Mouse (Mus musculus) limb, embryonic 12.5 days (tissue): ENCODE measurements at regions not wholly inside any gene's neighbourhood (a gene's known extent, or its start where the extent isn't known, plus 50 kb on each side); places are given as distances from the start of the nearest gene placed in this dataset.
A peak's percentile ranks its signal among the peaks of the same experiment; 100 is the strongest.
"Not testable (repeated sequence)": the region's sequence is repeated elsewhere in the genome, so short reads cannot be mapped to it uniquely, and the experiment has no call there.

ENCODE experiments used
- ATAC-seq: fragments of 200-750 bp; cut with Nextera tagmentation; 2 replicates; pipeline ENCODE4 v1.8.0; 2017; ENCODE audit warnings: low read depth, moderate TSS enrichment; ENCODE audit not compliant: insufficient number of reproducible peaks, insufficient read depth, low FRiP score, low TSS enrichment
- H3K27ac ChIP-seq: fragments of 300-500 bp; sonication (generic); 2 replicates; pipeline ENCODE4 v1.5.1; 2016; ENCODE audit warnings: mild to moderate bottlenecking, moderate library complexity
- H3K27me3 ChIP-seq: fragments of 300-500 bp; sonication (generic); 2 replicates; pipeline ENCODE4 v1.6.1; 2016; ENCODE audit warnings: mild to moderate bottlenecking, moderate library complexity
- H3K36me3 ChIP-seq: fragments of 300-500 bp; sonication (generic); 2 replicates; pipeline ENCODE4 v1.6.1; 2016; ENCODE audit warnings: mild to moderate bottlenecking, moderate library complexity
- H3K4me1 ChIP-seq: fragments of 300-500 bp; sonication (generic); replicated peaks from 2 replicates; pipeline ENCODE4 v1.6.1; 2016
- H3K4me2 ChIP-seq: fragments of 300-500 bp; sonication (generic); 2 replicates; pipeline ENCODE4 v1.6.1; 2016; ENCODE audit warnings: mild to moderate bottlenecking, moderate library complexity
- H3K4me3 ChIP-seq: fragments of 300-500 bp; sonication (generic); replicated peaks from 2 replicates; pipeline ENCODE4 v1.5.1; 2016; ENCODE audit warnings: mild to moderate bottlenecking
- H3K9ac ChIP-seq: fragments of 300-500 bp; sonication (generic); replicated peaks from 2 replicates; pipeline ENCODE4 v1.6.1; 2016; ENCODE audit warnings: mild to moderate bottlenecking, moderate library complexity
- H3K9me3 ChIP-seq: fragments of 300-500 bp; sonication (generic); 2 replicates; pipeline ENCODE4 v1.6.1; 2016; ENCODE audit warnings: mild to moderate bottlenecking, moderate library complexity
- WGBS: fragments of 180-500 bp; shearing (Covaris S2); methylation state at CpG from one replicate; pipeline ENCODE4 v1.1.7; 2016; 5-methylcytosine and 5-hydroxymethylcytosine counted together

- Histone ChIP-seq H3K9me3 (0 out of 2 replicates have a peak, but pooled peaks cover 4% of the 10 kb centered on the region), H3K4me2 (no peak overlapping the region), H3K4me3 (no peak overlapping the region), H3K27me3 (no peaks in the 10 kb centered on the region), H3K4me1 (peaks cover 18% of the 10 kb centered on the region), H3K9ac (no peak overlapping the region), H3K36me3 (no peaks in the 10 kb centered on the region), H3K27ac (no peak overlapping the region)
- 35% methylated on average over 2 of the region's 2 CpGs for WGBS
- ATAC-seq = peak; percentile 69; the same call in 1 of the 2 replicates
Observed at GRCm38 (mm10) chr11:25055698-25056097, 977.8 kb downstream of the Bcl11a start.

- Histone ChIP-seq H3K9ac (no peak overlapping the region), H3K27me3 (no peaks in the 10 kb centered on the region), H3K4me1 (peaks cover 18% of the 10 kb centered on the region), H3K27ac (peak overlapping the region; percentile 47), H3K4me3 (peak overlapping the region; percentile 13), H3K36me3 (no peaks in the 10 kb centered on the region), H3K4me2 (peak overlapping the region; percentile 36), H3K9me3 (0 out of 2 replicates have a peak, but pooled peaks cover 4% of the 10 kb centered on the region)
- under 1% methylated on average over 7 of the region's 7 CpGs for WGBS
- ATAC-seq = peak; percentile 76
Observed at GRCm38 (mm10) chr11:25057093-25057521, 979.3 kb downstream of the Bcl11a start.

- Histone ChIP-seq H3K4me1 (peaks cover 18% of the 10 kb centered on the region), H3K27me3 (no peaks in the 10 kb centered on the region), H3K9me3 (0 out of 2 replicates have a peak, but pooled peaks cover 4% of the 10 kb centered on the region), H3K27ac (peak overlapping the region; percentile 47), H3K36me3 (no peaks in the 10 kb centered on the region), H3K9ac (no peak overlapping the region), H3K4me3 (no peak overlapping the region; the same call in 1 of the 2 replicates), H3K4me2 (peak overlapping the region; percentile 36)
- no peak for ATAC-seq
- 6% methylated on average over 2 of the region's 2 CpGs for WGBS
Observed at GRCm38 (mm10) chr11:25057543-25057942, 979.7 kb downstream of the Bcl11a start.

GRCm38 (mm10) chr11:25063042-25063441, 985.2 kb downstream of the Bcl11a start:
- no peak overlapping the region for H3K4me3 ChIP-seq
- no peak overlapping the region for H3K9ac ChIP-seq

GRCm38 (mm10) chr11:25063978-25064377, 986.1 kb downstream of the Bcl11a start:
- Histone ChIP-seq H3K4me1 (no peaks in the 10 kb centered on the region; the same call in 1 of the 2 replicates), H3K9me3 (no peaks in the 10 kb centered on the region), H3K4me2 (no peak overlapping the region), H3K9ac (no peak overlapping the region), H3K36me3 (no peaks in the 10 kb centered on the region), H3K27me3 (no peaks in the 10 kb centered on the region), H3K4me3 (no peak overlapping the region), H3K27ac (no peak overlapping the region)
- ATAC-seq = no peak
- WGBS = 43% methylated on average over 2 of the region's 2 CpGs

More at GRCm38 (mm10) chr11:25063042-25063441, 985.2 kb downstream of the Bcl11a start:
- H3K27ac ChIP-seq = no peak overlapping the region
- no peak for ATAC-seq
- H3K27me3 ChIP-seq = no peaks in the 10 kb centered on the region
- no peaks in the 10 kb centered on the region for H3K9me3 ChIP-seq
- H3K4me1 ChIP-seq = no peaks in the 10 kb centered on the region; the same call in 1 of the 2 replicates
- WGBS = 53% methylated on average over 4 of the region's 4 CpGs
- H3K36me3 ChIP-seq = no peaks in the 10 kb centered on the region
- no peak overlapping the region for H3K4me2 ChIP-seq

GRCm38 (mm10) chr11:25099976-25100375, 1022.1 kb downstream of the Bcl11a start:
- H3K9ac ChIP-seq, H3K36me3 ChIP-seq, H3K4me2 ChIP-seq, ATAC-seq, H3K27me3 ChIP-seq, H3K9me3 ChIP-seq, H3K27ac ChIP-seq, H3K4me3 ChIP-seq: not testable (repeated sequence)
- WGBS = 96% methylated on average over 3 of the region's 3 CpGs
- H3K4me1 ChIP-seq = peaks cover 10% of the 10 kb centered on the region

- H3K36me3 ChIP-seq = no peaks in the 10 kb centered on the region
- no peak overlapping the region for H3K4me2 ChIP-seq
- H3K9me3 ChIP-seq = no peaks in the 10 kb centered on the region
- H3K4me1 ChIP-seq = peaks cover 10% of the 10 kb centered on the region
- no peak overlapping the region for H3K9ac ChIP-seq
- WGBS = 21% methylated on average over 8 of the region's 8 CpGs
- no peaks in the 10 kb centered on the region for H3K27me3 ChIP-seq
- H3K4me3 ChIP-seq = no peak overlapping the region
- peak; percentile 59; the same call in 1 of the 2 replicates for ATAC-seq
- no peak overlapping the region for H3K27ac ChIP-seq
Observed at GRCm38 (mm10) chr11:25104432-25104831, 1026.6 kb downstream of the Bcl11a start.

GRCm38 (mm10) chr11:25124458-25124857, 1046.6 kb downstream of the Bcl11a start:
- Histone ChIP-seq H3K27me3 (no peaks in the 10 kb centered on the region), H3K4me2 (no peak overlapping the region), H3K9ac (no peak overlapping the region), H3K27ac (no peak overlapping the region), H3K4me1 (no peaks in the 10 kb centered on the region), H3K36me3 (no peaks in the 10 kb centered on the region), H3K4me3 (no peak overlapping the region), H3K9me3 (no peaks in the 10 kb centered on the region)
- no peak for ATAC-seq
- WGBS = 52% methylated on average over 2 of the region's 2 CpGs

GRCm38 (mm10) chr11:25142226-25142625, 1064.4 kb downstream of the Bcl11a start:
- Histone ChIP-seq H3K4me1 (peaks cover 5% of the 10 kb centered on the region; the same call in 1 of the 2 replicates), H3K4me3 (no peak overlapping the region), H3K9me3 (no peaks in the 10 kb centered on the region), H3K9ac (no peak overlapping the region), H3K36me3 (no peaks in the 10 kb centered on the region), H3K27ac (no peak overlapping the region), H3K27me3 (no peaks in the 10 kb centered on the region), H3K4me2 (no peak overlapping the region)
- 58% methylated on average over 2 of the region's 2 CpGs for WGBS
- no peak for ATAC-seq

- no peak overlapping the region for H3K4me2 ChIP-seq
- no peaks in the 10 kb centered on the region for H3K27me3 ChIP-seq
- no peaks in the 10 kb centered on the region for H3K9me3 ChIP-seq
- no peak for ATAC-seq
- WGBS = 60% methylated on average over 4 of the region's 4 CpGs
- no peak overlapping the region for H3K27ac ChIP-seq
- H3K36me3 ChIP-seq = no peaks in the 10 kb centered on the region
- H3K4me3 ChIP-seq = no peak overlapping the region
- peaks cover 5% of the 10 kb centered on the region; the same call in 1 of the 2 replicates for H3K4me1 ChIP-seq
- no peak overlapping the region for H3K9ac ChIP-seq
Observed at GRCm38 (mm10) chr11:25142833-25143232, 1065.0 kb downstream of the Bcl11a start.

GRCm38 (mm10) chr11:25147287-25147686, 1063.3 kb downstream of the 5730522E02Rik start:
- Histone ChIP-seq H3K27me3 (no peaks in the 10 kb centered on the region), H3K4me3 (no peak overlapping the region), H3K4me1 (peaks cover 5% of the 10 kb centered on the region), H3K9me3 (no peaks in the 10 kb centered on the region), H3K27ac (no peak overlapping the region), H3K4me2 (no peak overlapping the region), H3K9ac (no peak overlapping the region), H3K36me3 (no peaks in the 10 kb centered on the region)
- WGBS = 81% methylated on average over 3 of the region's 3 CpGs
- no peak for ATAC-seq

GRCm38 (mm10) chr11:25156705-25157104, 1053.9 kb downstream of the 5730522E02Rik start:
- no peak overlapping the region for H3K4me3 ChIP-seq

More at GRCm38 (mm10) chr11:25156705-25157104, 1053.9 kb downstream of the 5730522E02Rik start:
- Histone ChIP-seq H3K9ac (no peak overlapping the region), H3K36me3 (no peaks in the 10 kb centered on the region), H3K4me2 (no peak overlapping the region), H3K27me3 (no peaks in the 10 kb centered on the region), H3K9me3 (no peaks in the 10 kb centered on the region), H3K27ac (no peak overlapping the region), H3K4me1 (peaks cover 6% of the 10 kb centered on the region)
- no peak for ATAC-seq
- 39% methylated on average over 5 of the region's 5 CpGs for WGBS
